Mouse (Mus musculus) olfactory bulb, adult 2 months (tissue): ENCODE results near the gene Fbxo3. TPM values are rescaled to one million over a fixed set of nuclear protein-coding genes. Genes with fewer than 3 reads are reported as not detected.
A peak's percentile ranks its signal among the peaks of the same experiment; 100 is the strongest.
"Not testable (repeated sequence)": the region's sequence is repeated elsewhere in the genome, so short reads cannot be mapped to it uniquely, and the experiment has no call there.

Experiments used
- H3K27ac ChIP-seq: fragments of 200-500 bp; 2 replicates; pipeline ENCODE4 v1.5.1; 2012; ENCODE audit warnings: low read depth, low read length; ENCODE audit not compliant: insufficient read depth
- H3K4me1 ChIP-seq: fragments of 200-500 bp; 2 replicates; pipeline ENCODE4 v1.6.1; 2012; ENCODE audit warnings: low read length; ENCODE audit not compliant: control insufficient read depth, insufficient read depth
- H3K4me3 ChIP-seq: fragments of 200-500 bp; 2 replicates; pipeline ENCODE4 v1.5.1; 2012; ENCODE audit warnings: mild to moderate bottlenecking, low read depth, low read length, moderate library complexity; ENCODE audit not compliant: insufficient read depth
- CTCF ChIP-seq: fragments of 200-500 bp; IDR thresholded peaks from 2 replicates; pipeline ENCODE4 v1.5.1; 2012; ENCODE audit warnings: low read depth, mild to moderate bottlenecking, low read length, moderate library complexity; ENCODE audit not compliant: insufficient read depth
- POLR2A ChIP-seq: fragments of 200-500 bp; IDR thresholded peaks from 2 replicates; pipeline ENCODE4 v1.6.1; 2012; ENCODE audit warnings: mild to moderate bottlenecking, low read depth, low read length, moderate library complexity; ENCODE audit not compliant: insufficient read depth
- WGBS: fragments of 180-500 bp; shearing (Covaris S2); methylation state at CpG from one replicate; pipeline ENCODE4 v1.1.7; 2018; 5-methylcytosine and 5-hydroxymethylcytosine counted together
- polyA plus RNA-seq: library from polyadenylated mRNA; stranded (reverse); fragments of >200 nt; gene quantifications from 2 replicates; pipeline ENCODE4 v1.2.4, GENCODE M21; 2012; ENCODE audit warnings: low replicate concordance; ENCODE audit not compliant: missing spikeins, insufficient read depth, insufficient read length

Gene Fbxo3
- polyA plus RNA-seq, 1 experiment: not detected

GRCm38 (mm10) chr2:104082474-104082873 is 55.0 kb downstream of the Fbxo3 start:
- no peaks in the 10 kb centered on the region for H3K4me1 ChIP-seq
- TF ChIP-seq CTCF (no peak), POLR2A (no peak)
- no peak overlapping the region for H3K4me3 ChIP-seq
- H3K27ac ChIP-seq: no peak overlapping the region

GRCm38 (mm10) chr2:104084027-104084426 is 56.5 kb downstream of the Fbxo3 start:
- H3K4me1 ChIP-seq, H3K27ac ChIP-seq, H3K4me3 ChIP-seq: not testable (repeated sequence)

- H3K4me3 ChIP-seq, H3K4me1 ChIP-seq, H3K27ac ChIP-seq: not testable (repeated sequence)
- 92% methylated on average over 1 of the region's 1 CpGs for WGBS
These were observed 60.0 kb downstream of the Fbxo3 start for GRCm38 (mm10) chr2:104087562-104087961.

GRCm38 (mm10) chr2:104093305-104093704 is 65.8 kb downstream of the Fbxo3 start:
- TF ChIP-seq POLR2A: no peak
- TF ChIP-seq CTCF: no peak
- WGBS: 87% methylated on average over 2 of the region's 2 CpGs
- Histone ChIP-seq H3K4me1 (no peaks in the 10 kb centered on the region), H3K27ac (no peak overlapping the region), H3K4me3 (no peak overlapping the region)

- no peak for TF ChIP-seq POLR2A
- no peak for TF ChIP-seq CTCF
- WGBS: 21% methylated on average over 15 of the region's 15 CpGs
- Histone ChIP-seq H3K27ac (0 out of 2 replicates have a peak within 1 kb of the TSS, but pooled peaks have one; percentile 36), H3K4me3 (peak within 1 kb of the TSS; percentile 39), H3K4me1 (no peaks in the 10 kb centered on the region)
These were observed 68.3 kb downstream of the Fbxo3 start, which contains the start of gene Cd59a for GRCm38 (mm10) chr2:104095741-104096213. TSS of gene Cd59a (plus strand) at chr2:104095801.

GRCm38 (mm10) chr2:104096256-104096655 is 68.7 kb downstream of the Fbxo3 start:
- peak overlapping the region; percentile 39 for H3K4me3 ChIP-seq
- no peaks in the 10 kb centered on the region for H3K4me1 ChIP-seq
- TF ChIP-seq CTCF (no peak), POLR2A (no peak)
- 0 out of 2 replicates have a peak overlapping the region, but pooled peaks have one; percentile 36 for H3K27ac ChIP-seq
- 68% methylated on average over 10 of the region's 10 CpGs for WGBS

GRCm38 (mm10) chr2:104096796-104097195 is 69.3 kb downstream of the Fbxo3 start:
- not testable (repeated sequence) for H3K27ac ChIP-seq, H3K4me1 ChIP-seq, H3K4me3 ChIP-seq
- 92% methylated on average over 1 of the region's 1 CpGs for whole genome bisulfite sequencing

GRCm38 (mm10) chr2:104097396-104097795 is 69.9 kb downstream of the Fbxo3 start:
- WGBS: 97% methylated on average over 4 of the region's 4 CpGs
- not testable (repeated sequence) for H3K4me3 ChIP-seq, H3K27ac ChIP-seq, H3K4me1 ChIP-seq

- H3K4me3 ChIP-seq: no peak overlapping the region
- 71% methylated on average over 3 of the region's 3 CpGs for WGBS
- no peak overlapping the region for H3K27ac ChIP-seq
- TF ChIP-seq POLR2A: no peak
- no peak for TF ChIP-seq CTCF
- no peaks in the 10 kb centered on the region for H3K4me1 ChIP-seq
These were observed 71.2 kb downstream of the Fbxo3 start for GRCm38 (mm10) chr2:104098529-104099230.

GRCm38 (mm10) chr2:104099231-104099585 is 71.7 kb downstream of the Fbxo3 start:
- WGBS: 97% methylated on average over 2 of the region's 2 CpGs
- TF ChIP-seq POLR2A (no peak), CTCF (no peak)
- no peak overlapping the region for H3K27ac ChIP-seq
- H3K4me1 ChIP-seq: no peaks in the 10 kb centered on the region
- no peak overlapping the region for H3K4me3 ChIP-seq
